Mouse (Mus musculus) T-helper 1 cell (primary cell): ENCODE measurements around the gene Lsm6.
"Not testable (repeated sequence)": the region's sequence is repeated elsewhere in the genome, so short reads cannot be mapped to it uniquely, and the experiment has no call there.

Experiments
- in situ Hi-C: fragments of 300-600 bp; cut with MboI, MseI; formaldehyde crosslinking; loops from one replicate; pipeline ENCODE4 v1.15.1; 2025; ENCODE audit warnings: high pct_unique_total_duplicates

Gene Lsm6

GRCm38 (mm10) chr8:78820673-78821310 lies at the start of gene Lsm6:
TSS of gene Lsm6 (minus strand) at chr8:78821140.
- in situ Hi-C loops, result no loop called here

DNA sequence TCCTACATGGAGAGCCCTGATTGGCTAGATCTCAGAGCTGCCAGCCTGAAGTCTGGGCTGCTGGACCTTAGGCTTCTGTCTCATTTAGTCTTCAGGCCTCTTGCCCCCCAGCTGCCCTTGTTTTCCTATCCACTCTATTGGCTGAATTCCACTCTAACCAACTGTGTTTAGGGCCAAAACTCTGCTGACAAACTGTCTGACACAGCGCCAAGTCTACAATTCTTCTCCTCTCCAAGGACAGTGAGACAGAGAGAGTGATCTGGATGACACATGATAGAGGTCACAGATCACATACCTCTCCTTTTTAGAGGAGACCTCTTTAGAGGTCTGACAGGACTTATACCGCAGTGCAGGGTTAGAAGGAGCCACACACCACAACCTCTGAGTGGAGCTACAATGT lies 46.1 kb upstream of the Lsm6 start:
- in situ Hi-C loops, result no loop called here

DNA sequence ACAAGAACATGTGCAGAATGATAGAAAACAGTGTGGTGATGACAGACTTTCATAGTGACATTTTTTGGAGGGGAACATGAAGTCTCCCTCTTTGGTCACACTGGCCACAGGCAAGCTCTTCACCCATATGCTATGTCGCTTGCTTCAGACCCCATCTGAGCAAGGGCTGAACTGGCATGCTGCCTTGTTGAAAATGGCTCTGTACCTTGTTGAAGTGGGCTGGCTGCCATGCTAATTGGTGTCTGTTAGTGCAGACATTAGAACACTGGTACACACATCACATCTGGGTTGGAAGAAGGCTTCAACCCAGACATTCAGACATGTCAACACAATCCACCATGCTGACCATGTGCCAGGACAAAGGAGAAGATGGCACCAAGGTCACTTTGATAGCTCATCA lies 42.1 kb upstream of the Lsm6 start:
- in situ Hi-C loops, result no loop called here

- in situ Hi-C loops, result no loop called here
Observed at GRCm38 (mm10) chr8:78862046-78862445, 41.1 kb upstream of the Lsm6 start.

DNA sequence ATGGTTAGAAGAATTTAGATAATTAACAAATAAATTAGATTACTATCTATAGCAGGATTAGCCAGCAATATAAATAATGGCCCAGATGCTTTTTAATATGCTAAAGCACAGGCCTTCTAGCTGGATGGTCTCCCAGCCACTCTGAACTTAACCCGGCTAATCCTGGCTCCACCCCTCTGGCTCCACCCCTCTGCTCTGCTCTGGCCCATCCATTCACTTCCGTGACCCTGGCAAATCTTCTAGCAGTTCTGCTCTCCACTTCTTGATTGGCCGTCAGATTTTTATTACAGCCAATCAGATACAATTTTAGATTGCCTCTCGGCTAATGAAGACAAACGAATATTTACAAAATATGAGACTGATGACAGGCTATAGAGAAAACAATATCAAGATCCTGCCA lies 39.8 kb upstream of the Lsm6 start:
- in situ Hi-C loops, result no loop called here

DNA sequence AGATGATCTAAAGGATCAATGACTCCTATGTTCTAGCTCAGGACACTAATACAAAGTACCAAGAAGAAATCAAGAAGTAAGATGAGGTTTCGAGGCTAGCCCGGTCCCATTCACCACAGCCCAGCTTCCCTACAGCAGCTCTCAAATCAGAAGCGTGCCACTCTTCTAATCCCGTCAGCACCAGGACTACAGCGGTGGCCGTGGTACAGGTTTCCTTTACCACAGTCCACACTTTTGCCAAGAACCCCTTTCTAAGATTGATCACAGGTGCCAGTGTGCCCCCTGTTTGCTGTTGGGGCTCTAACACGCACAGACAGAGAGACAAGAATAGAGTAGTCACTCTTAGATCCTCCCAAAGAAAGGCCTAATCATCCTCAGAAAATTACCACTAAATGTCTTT lies 36.5 kb upstream of the Lsm6 start:
- in situ Hi-C loops, result no loop called here

GRCm38 (mm10) chr8:78852279-78852678 lies 31.3 kb upstream of the Lsm6 start:
- in situ Hi-C loops, result no loop called here

DNA sequence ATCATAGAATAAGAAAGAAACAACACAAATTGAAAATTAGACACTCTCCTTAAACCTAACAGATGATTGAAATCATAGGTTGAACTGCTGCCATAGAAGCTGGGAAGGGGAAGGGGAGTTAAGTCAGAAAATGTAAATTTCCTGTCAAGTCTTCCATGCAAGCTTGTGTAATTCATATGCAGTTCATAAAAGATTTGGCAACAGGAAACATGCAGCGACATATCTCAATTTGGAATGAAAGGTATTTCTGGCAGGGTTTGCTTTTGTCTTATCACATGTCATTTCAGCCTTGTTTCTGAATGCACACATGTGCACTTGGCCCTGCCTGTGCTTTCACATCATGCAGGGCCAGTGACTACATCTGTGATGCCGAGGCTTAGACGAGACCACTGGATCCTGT lies 26.3 kb upstream of the Lsm6 start:
- in situ Hi-C loops, result no loop called here

DNA sequence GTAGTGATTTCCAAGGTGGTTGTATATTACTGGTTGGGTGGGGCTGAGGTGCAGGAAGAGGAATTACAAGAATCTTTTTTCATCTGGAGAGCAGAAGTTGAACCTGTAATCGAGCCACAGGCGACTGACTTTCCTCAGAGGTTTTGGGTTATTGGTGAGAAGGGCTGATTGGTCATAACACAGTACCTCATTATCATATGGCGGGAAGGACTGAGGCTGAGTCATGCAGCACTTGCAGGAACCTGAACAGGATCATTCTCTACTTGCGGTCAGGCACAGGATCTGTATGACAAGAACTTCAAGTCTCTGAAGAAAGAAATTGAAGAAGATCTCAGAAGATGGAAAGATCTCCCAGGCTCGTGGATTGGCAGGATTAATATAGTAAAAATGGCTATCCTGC lies 23.6 kb upstream of the Lsm6 start:
- in situ Hi-C loops, result no loop called here

- in situ Hi-C loops, result no loop called here
Observed at GRCm38 (mm10) chr8:78838656-78839413, 17.9 kb upstream of the Lsm6 start.

- in situ Hi-C loops, result no loop called here
Observed at GRCm38 (mm10) chr8:78836091-78836490, 15.2 kb upstream of the Lsm6 start.

DNA sequence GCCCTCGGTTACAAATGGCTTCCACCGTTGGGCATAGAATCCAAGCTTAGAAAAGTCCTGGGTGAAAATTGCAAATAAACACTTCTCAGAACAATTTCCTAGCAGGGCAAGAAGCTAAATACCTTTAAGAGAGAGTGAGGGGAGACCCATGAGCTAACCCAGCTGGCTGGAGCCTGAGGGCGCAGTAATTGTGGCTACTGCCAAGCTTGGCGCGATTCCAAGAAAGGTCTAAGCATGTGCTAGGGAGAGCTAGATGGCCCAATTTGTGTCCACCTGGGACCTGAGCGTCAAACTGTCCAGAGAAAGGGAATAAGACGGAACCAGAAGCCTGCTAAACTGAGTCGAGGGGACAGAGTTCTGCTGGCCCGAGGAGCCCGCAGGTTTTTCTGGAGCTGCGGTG lies 7.5 kb upstream of the Lsm6 start:
- in situ Hi-C loops, result no loop called here

- in situ Hi-C loops, result no loop called here
Observed at GRCm38 (mm10) chr8:78824515-78824914, 3.6 kb upstream of the Lsm6 start.

DNA sequence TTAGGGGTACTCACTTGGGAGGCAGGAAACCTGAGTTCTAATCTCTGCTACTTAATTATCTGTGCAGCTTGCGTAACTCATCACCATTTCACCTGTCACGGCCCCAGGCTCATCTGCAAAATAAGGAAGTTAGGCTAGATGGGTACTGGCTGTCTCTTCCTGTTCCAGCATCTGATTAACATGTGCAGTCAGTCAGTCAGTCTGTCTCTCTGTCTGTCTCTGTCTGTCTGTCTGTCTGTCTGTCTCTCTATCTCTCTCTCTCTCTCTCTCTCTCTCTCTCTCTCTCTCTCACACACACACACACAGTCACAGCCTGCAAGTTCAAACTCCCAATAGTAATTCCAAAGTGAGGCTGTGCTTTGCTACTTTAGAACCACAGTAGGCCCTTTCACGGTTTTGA lies 967 bp downstream of the Lsm6 start:
- in situ Hi-C loops, result not testable (repeated sequence)

- in situ Hi-C loops, result loop anchor here (5.0 kb wide), 1 partner anchor 1202 kb away; the partner anchor contains the start of gene Tmem184c
Observed at GRCm38 (mm10) chr8:78814743-78815142, 6.2 kb downstream of the Lsm6 start.

GRCm38 (mm10) chr8:78813021-78813420 lies 7.9 kb downstream of the Lsm6 start:
- in situ Hi-C loops, result loop anchor here (5.0 kb wide), 1 partner anchor 1201 kb away; the partner anchor contains the start of gene Tmem184c

GRCm38 (mm10) chr8:78812446-78812845 lies 8.5 kb downstream of the Lsm6 start:
- in situ Hi-C loops, result loop anchor here (5.0 kb wide), 1 partner anchor 1200 kb away; the partner anchor contains the start of gene Tmem184c

DNA sequence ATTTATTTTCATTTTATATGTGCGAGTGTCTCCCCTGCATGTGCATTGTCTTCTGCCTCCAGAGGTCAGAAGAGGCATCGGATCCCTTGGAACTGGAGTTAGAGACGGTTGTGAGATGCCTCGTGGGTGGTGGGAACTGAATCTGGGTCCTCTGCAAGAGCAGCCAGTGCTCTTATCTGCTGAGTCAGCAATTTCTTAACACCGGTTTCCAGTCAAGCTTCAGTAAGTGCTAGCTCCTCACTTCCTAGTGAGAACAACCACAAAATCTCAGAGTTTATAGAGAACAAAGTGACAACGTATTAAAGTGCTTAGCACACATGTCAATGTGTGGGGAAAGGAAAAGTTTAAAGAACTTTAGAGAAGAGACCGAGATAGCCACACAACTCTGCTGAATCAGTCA lies 9.2 kb downstream of the Lsm6 start:
- in situ Hi-C loops, result loop anchor here (5.0 kb wide), 1 partner anchor 1199 kb away; the partner anchor contains the start of gene Tmem184c

DNA sequence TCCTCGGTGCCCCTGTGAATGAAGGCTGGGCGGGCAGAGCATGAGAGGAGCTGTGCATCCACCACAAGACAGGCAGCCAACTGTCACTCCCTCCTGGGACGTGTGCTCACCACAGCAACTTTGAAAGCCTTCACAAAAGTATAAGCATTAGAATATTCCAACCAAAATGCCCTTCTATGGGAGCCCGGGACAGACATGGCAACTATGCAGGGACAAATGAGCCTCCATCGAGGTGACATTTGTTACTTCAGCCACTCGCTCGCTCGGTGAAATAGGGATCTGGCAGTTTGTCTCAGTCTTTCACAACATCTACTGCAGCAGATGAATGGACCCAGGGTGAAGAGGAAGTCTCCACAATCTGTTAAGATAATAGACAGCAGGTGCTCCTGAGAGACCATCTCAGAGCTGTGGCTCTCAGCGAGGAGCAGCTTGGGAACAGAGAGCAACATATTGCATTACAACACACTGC lies 10.7 kb downstream of the Lsm6 start:
- in situ Hi-C loops, result loop anchor here (5.0 kb wide), 1 partner anchor 1198 kb away; the partner anchor contains the start of gene Tmem184c

DNA sequence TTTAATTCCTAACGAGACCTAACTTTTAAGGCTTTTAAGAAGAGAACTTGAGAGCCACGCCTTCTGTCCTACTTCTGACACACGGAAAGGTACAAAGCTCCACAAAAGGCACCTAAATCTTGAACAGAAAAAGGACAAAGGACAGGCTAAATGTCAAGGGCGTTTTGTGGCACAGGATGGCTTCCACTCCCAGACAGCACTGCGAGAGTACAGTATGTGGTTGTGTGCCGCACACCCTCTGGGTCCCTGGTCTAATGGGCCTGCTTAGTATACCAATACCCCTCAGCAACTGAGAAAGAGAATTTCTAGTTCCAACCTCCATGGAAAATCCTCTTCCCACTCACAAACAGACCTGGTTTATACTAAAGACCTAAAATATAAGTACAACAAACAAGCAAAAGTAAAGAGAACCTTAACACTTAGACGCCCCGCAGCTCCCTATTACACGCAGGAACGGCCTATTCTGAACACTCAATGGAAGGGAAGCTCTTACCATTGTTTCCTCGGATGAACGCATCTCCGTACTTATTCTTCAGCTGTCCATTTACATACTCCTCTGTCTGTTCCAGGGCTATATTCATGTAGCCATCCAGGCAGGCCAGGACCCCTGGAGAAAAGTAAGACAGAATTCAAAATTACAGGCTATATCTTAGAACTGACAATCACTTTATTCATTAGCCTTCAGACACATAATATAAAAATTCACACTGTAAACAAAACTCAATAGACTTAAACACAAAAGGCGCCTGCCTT lies 11.3 kb downstream of the Lsm6 start:
- in situ Hi-C loops, result loop anchor here (5.0 kb wide), 1 partner anchor 1197 kb away; the partner anchor contains the start of gene Tmem184c

DNA sequence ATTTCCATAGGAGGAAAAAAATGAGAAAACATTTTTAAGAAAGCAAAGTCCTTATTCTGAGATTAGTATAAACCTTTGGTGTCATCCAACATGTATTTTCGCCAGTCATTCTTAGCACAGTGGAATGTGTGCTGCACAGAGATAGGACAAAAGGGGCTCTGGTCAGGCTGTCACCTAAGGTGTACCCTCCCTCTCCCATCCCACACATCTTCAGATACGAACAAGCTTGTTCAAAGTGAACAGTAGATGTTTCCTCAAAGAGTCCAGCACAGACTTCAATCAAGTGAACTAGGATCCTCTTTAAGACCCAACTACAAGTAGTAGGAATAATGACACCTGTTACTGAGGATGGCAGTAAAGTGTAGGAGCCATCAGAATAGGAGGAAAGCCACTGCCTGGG lies 12.1 kb downstream of the Lsm6 start:
- in situ Hi-C loops, result no loop called here

DNA sequence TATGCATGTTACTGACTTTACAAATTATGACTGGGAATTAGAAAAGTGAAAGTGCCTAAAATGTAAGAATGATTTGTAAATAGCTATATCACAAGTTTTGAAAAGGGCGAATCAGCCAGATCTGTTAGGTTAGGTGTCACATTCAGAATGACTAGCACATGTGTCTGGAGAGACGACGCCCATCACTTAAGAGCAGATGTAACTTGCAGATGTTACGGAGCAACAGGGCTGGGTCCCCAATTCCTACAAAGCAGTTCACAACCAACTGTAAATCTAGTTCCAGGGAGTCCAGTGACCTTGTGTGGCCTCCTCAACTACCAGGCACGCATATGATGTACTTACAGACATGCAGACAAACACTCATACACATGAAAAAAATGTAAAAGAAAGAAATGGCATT lies 12.5 kb downstream of the Lsm6 start:
- in situ Hi-C loops, result no loop called here
